Mouse (Mus musculus) ES-E14 (cell line): Measurements from ENCODE around the gene Capzb.

Experiments
- HCFC1 ChIP-seq: IDR thresholded peaks from 2 replicates; pipeline ENCODE4 v1.6.1; 2012; ENCODE audit warnings: low read length, inconsistent platforms, borderline replicate concordance; ENCODE audit not compliant: insufficient read depth
- MAFK ChIP-seq: IDR thresholded peaks from 2 replicates; pipeline ENCODE4 v1.6.1; 2014; ENCODE audit warnings: mild to moderate bottlenecking, low read depth, low read length, inconsistent platforms; ENCODE audit not compliant: insufficient read depth
- ZC3H11A ChIP-seq: IDR thresholded peaks from 2 replicates; pipeline ENCODE4 v1.6.1; 2012; ENCODE audit warnings: low read depth, mild to moderate bottlenecking, inconsistent platforms, low read length, borderline replicate concordance
- ZNF384 ChIP-seq: IDR thresholded peaks from 2 replicates; pipeline ENCODE4 v1.6.1; 2012; ENCODE audit warnings: low read depth, low read length, inconsistent platforms

- no peak for TF ChIP-seq MAFK
- TF ChIP-seq ZC3H11A = no peak
- TF ChIP-seq ZNF384 = no peak
- TF ChIP-seq HCFC1 = no peak
These were observed 27.4 kb upstream of the Capzb start for GRCm38 (mm10) chr4:139165259-139165658.
